Mouse (Mus musculus) stomach, embryonic 14.5 days (tissue): ENCODE results near the gene Hmgn1. TPM values are rescaled to one million over a fixed set of nuclear protein-coding genes. Genes with fewer than 3 reads are reported as not detected.
"Not testable (repeated sequence)": the region's sequence is repeated elsewhere in the genome, so short reads cannot be mapped to it uniquely, and the experiment has no call there.

Experiments
- ATAC-seq: fragments of 200-750 bp; cut with Nextera tagmentation; 2 replicates; pipeline ENCODE4 v1.8.0; 2017; ENCODE audit warnings: low read depth, moderate TSS enrichment; ENCODE audit not compliant: insufficient number of reproducible peaks, insufficient read depth, low FRiP score
- H3K27ac ChIP-seq: fragments of 300-500 bp; sonication (generic); 2 replicates; pipeline ENCODE4 v1.5.1; 2014; ENCODE audit warnings: mild to moderate bottlenecking, low read length, moderate library complexity, mixed read lengths
- H3K27me3 ChIP-seq: fragments of 300-500 bp; sonication (generic); 2 replicates; pipeline ENCODE4 v1.6.1; 2014; ENCODE audit warnings: low read length, control low read depth, mixed read lengths; ENCODE audit not compliant: control insufficient read depth, insufficient read depth
- H3K36me3 ChIP-seq: fragments of 300-500 bp; sonication (generic); 2 replicates; pipeline ENCODE4 v1.6.1; 2014; ENCODE audit warnings: mild to moderate bottlenecking, control low read depth, low read length, moderate library complexity, mixed read lengths; ENCODE audit not compliant: control insufficient read depth, insufficient read depth
- H3K4me1 ChIP-seq: fragments of 300-500 bp; sonication (generic); 2 replicates; pipeline ENCODE4 v1.6.1; 2014; ENCODE audit warnings: low read length, control low read depth, mixed read lengths; ENCODE audit not compliant: control insufficient read depth, insufficient read depth
- H3K4me2 ChIP-seq: fragments of 300-500 bp; sonication (generic); replicated peaks from 2 replicates; pipeline ENCODE4 v1.6.1; 2014; ENCODE audit warnings: low read depth, low read length, control low read depth
- H3K4me3 ChIP-seq: fragments of 300-500 bp; sonication (generic); 2 replicates; pipeline ENCODE4 v1.5.1; 2014; ENCODE audit warnings: low read depth, low read length, control low read depth
- H3K9ac ChIP-seq: fragments of 300-500 bp; sonication (generic); replicated peaks from 2 replicates; pipeline ENCODE4 v1.6.1; 2014; ENCODE audit warnings: low read depth, mild to moderate bottlenecking, control low read depth, low read length, moderate library complexity, mixed read lengths
- H3K9me3 ChIP-seq: fragments of 300-500 bp; sonication (generic); 2 replicates; pipeline ENCODE4 v1.6.1; 2016; ENCODE audit warnings: low read depth, low read length, control low read depth; ENCODE audit not compliant: control insufficient read depth
- WGBS: fragments of 180-500 bp; shearing (Covaris S2); extraction: QIAGEN DNeasy Blood & Tissue Kit; methylation state at CpG from one replicate; pipeline ENCODE4 v1.1.7; 2014; 5-methylcytosine and 5-hydroxymethylcytosine counted together
- polyA plus RNA-seq: library from polyadenylated mRNA; unstranded; fragments of >200 nt; fragmentation: Nextera tagmentation; extraction: Ambion mirVana; gene quantifications from 2 replicates; pipeline ENCODE4 v1.2.1, GENCODE M21; 2014

Gene Hmgn1
- polyA plus RNA-seq, 1 experiment from 2014 or later = 589 TPM

DNA sequence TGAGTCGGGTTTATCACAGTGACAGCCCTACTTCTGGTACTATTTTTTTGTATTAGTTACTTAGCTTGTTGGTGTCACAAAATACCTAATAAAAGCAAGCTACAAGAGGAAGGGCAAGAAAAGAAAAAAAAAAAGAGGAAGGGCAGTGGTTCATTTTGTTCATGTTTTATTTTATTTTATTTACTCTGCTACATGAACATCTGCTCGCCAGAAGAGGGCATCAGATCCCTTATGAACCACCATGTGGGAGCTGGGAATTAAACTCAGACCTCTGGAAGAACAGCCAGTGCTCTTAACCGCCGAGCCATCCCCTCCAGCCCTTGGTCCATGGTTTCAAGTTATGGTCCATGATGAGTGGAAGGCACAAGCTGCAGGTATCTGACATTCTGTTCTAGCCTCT, 12.8 kb downstream of the Hmgn1 start:
- Histone ChIP-seq H3K9ac (no peak overlapping the region), H3K4me1 (no peaks in the 10 kb centered on the region), H3K36me3 (no peaks in the 10 kb centered on the region), H3K4me3 (no peak overlapping the region), H3K4me2 (no peak overlapping the region), H3K9me3 (no peaks in the 10 kb centered on the region), H3K27me3 (no peaks in the 10 kb centered on the region), H3K27ac (no peak overlapping the region)
- ATAC-seq = no peak
- WGBS = 53% methylated on average over 4 of the region's 4 CpGs

DNA sequence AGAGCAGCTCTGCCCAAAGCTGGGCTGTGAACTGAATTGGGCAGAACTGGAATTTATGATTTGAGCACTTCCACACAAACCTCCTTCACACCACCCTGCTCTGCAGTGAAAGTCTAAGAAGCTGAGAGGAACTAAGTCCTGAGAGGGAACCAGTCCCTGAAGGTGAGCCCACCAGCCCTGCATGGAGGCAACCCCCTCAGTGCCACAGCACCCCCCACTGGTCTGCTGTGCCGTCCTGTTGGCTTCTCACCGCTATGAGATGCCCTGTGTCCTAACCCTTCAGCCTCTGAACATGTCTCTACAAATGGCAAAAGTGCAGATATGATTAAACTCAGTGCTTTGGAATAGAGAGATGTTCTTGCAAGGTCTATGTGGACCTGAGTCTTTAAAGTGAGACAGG, 14.8 kb downstream of the Hmgn1 start:
- WGBS = 38% methylated on average over 2 of the region's 2 CpGs
- Histone ChIP-seq H3K4me1 (no peaks in the 10 kb centered on the region), H3K27ac (no peak overlapping the region), H3K4me2 (no peak overlapping the region), H3K36me3 (no peaks in the 10 kb centered on the region), H3K9ac (no peak overlapping the region), H3K27me3 (no peaks in the 10 kb centered on the region), H3K9me3 (no peaks in the 10 kb centered on the region), H3K4me3 (no peak overlapping the region)
- no peak for ATAC-seq

GRCm38 (mm10) chr16:96110655-96111345, 16.7 kb downstream of the Hmgn1 start:
- no peak overlapping the region for H3K9ac ChIP-seq
- no peaks in the 10 kb centered on the region for H3K4me1 ChIP-seq
- no peaks in the 10 kb centered on the region for H3K27me3 ChIP-seq
- no peak for ATAC-seq
- no peak overlapping the region for H3K4me2 ChIP-seq
- H3K9me3 ChIP-seq = no peaks in the 10 kb centered on the region
- 82% methylated on average over 5 of the region's 5 CpGs for WGBS
- H3K4me3 ChIP-seq = no peak overlapping the region
- H3K27ac ChIP-seq = no peak overlapping the region
- no peaks in the 10 kb centered on the region for H3K36me3 ChIP-seq

- ATAC-seq = no peak
- no peak overlapping the region for H3K27ac ChIP-seq
- H3K36me3 ChIP-seq = no peaks in the 10 kb centered on the region
- no peaks in the 10 kb centered on the region for H3K9me3 ChIP-seq
- no peaks in the 10 kb centered on the region for H3K27me3 ChIP-seq
- no peak overlapping the region for H3K4me3 ChIP-seq
- no peak overlapping the region for H3K9ac ChIP-seq
- H3K4me1 ChIP-seq = no peaks in the 10 kb centered on the region
- H3K4me2 ChIP-seq = no peak overlapping the region
- WGBS = 47% methylated on average over 4 of the region's 4 CpGs
Measured at GRCm38 (mm10) chr16:96109673-96110072, 17.9 kb downstream of the Hmgn1 start.

- H3K27me3 ChIP-seq = no peaks in the 10 kb centered on the region
- ATAC-seq = no peak
- WGBS = 48% methylated on average over 2 of the region's 2 CpGs
- H3K9ac ChIP-seq = no peak overlapping the region
- no peak overlapping the region for H3K27ac ChIP-seq
- no peak overlapping the region for H3K4me2 ChIP-seq
- no peaks in the 10 kb centered on the region for H3K4me1 ChIP-seq
- H3K36me3 ChIP-seq = no peaks in the 10 kb centered on the region
- H3K4me3 ChIP-seq = no peak overlapping the region
- H3K9me3 ChIP-seq = no peaks in the 10 kb centered on the region
Measured at GRCm38 (mm10) chr16:96103036-96103435, 24.5 kb downstream of the Hmgn1 start.

GRCm38 (mm10) chr16:96097811-96098210, 29.7 kb downstream of the Hmgn1 start:
- H3K4me1 ChIP-seq, H3K9me3 ChIP-seq, H3K9ac ChIP-seq, ATAC-seq, H3K4me3 ChIP-seq, H3K27ac ChIP-seq, H3K4me2 ChIP-seq, H3K27me3 ChIP-seq, H3K36me3 ChIP-seq: not testable (repeated sequence)

DNA sequence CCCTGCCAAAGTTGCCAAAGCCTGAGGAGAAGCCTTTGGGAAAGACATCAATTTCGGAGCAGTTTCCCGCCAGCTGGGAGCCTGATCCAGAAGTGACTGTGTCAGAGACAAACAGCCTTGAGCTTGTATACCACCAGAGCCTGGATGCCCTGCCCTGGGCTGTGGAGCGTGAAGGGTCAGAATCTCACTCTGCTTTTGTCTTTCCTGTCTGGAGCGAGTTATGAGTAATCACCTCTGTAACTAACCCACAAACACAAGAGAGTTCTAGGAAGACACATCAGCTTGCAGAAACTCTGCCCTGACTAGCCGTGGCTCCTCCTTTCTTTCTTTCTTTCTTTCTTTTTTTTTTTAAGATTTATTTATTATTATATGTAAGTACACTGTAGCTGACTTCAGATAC, 31.6 kb downstream of the Hmgn1 start:
- H3K27ac ChIP-seq = no peak overlapping the region
- no peaks in the 10 kb centered on the region for H3K9me3 ChIP-seq
- H3K4me3 ChIP-seq = no peak overlapping the region
- H3K4me1 ChIP-seq = no peaks in the 10 kb centered on the region
- no peak overlapping the region for H3K4me2 ChIP-seq
- WGBS = 83% methylated on average over 5 of the region's 5 CpGs
- no peaks in the 10 kb centered on the region for H3K27me3 ChIP-seq
- no peaks in the 10 kb centered on the region for H3K36me3 ChIP-seq
- H3K9ac ChIP-seq = no peak overlapping the region
- ATAC-seq = no peak

DNA sequence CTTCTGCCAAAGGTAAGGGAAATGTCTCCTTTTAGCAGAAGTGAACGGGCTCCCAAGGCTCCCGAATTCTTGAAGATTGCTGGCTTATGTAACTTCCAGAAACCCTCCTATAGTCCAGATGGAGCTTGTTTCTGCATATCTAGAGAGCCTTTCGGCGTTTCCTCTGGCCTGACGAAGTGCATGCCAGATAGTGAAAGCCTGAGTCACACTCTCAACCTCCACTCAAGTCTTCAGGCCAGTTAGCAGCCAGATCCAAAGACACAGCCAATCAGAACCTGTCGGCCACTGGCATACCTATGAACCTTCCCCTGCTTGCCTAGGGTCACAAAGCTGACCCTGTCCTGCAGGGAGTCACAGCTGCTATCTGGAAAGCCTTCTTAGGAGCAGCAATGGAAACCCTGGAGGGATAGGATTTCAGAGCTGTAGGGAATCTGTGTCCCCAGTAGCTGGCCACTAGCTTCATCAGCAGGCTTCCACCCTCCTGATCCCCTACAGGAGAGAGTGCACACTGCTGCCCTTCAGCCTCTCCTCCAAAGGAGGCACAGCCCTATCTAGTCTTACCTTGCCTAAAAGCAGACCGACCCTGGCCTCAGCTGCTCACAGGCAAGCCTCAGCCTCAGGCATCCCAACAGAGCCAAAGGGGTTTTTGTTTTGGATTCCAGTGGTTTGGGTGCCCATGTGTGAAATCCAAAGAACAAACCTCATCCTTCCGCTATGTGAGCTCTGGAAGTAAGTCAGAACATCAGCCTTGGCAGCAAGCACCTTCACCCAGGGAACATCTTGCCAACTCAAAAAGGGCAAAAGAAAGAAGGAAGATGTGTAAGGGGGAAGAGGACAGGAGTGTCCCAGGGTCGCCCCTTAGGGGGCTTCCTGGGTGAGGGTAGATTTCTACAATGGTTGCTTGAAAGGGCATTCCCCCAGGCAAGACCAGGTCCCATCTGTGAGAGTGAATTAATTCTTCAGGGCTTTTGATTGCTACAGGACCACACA, 35.7 kb downstream of the Hmgn1 start:
- H3K4me3 ChIP-seq = no peak overlapping the region
- H3K4me1 ChIP-seq = no peaks in the 10 kb centered on the region
- H3K36me3 ChIP-seq = no peaks in the 10 kb centered on the region
- WGBS = 49% methylated on average over 9 of the region's 9 CpGs
- no peaks in the 10 kb centered on the region for H3K27me3 ChIP-seq
- no peak overlapping the region for H3K4me2 ChIP-seq
- H3K27ac ChIP-seq = no peak overlapping the region
- no peak overlapping the region for H3K9ac ChIP-seq
- ATAC-seq = no peak
- H3K9me3 ChIP-seq = no peaks in the 10 kb centered on the region
